Mouse (Mus musculus) C2C12 (cell line): Measurements from ENCODE around the gene Krt6b.

Experiments used
- CEBPB ChIP-seq: IDR thresholded peaks from one replicate; pipeline ENCODE4 v1.6.1; 2011; ENCODE audit warnings: low read depth, mild to moderate bottlenecking, control low read depth, moderate library complexity
- CTCF ChIP-seq: IDR thresholded peaks from one replicate; pipeline ENCODE4 v1.5.1; 2011; ENCODE audit not compliant: control insufficient read depth, insufficient read depth, insufficient read length
- FOSL1 ChIP-seq: IDR thresholded peaks from one replicate; pipeline ENCODE4 v1.8.0; 2011; ENCODE audit warnings: mild to moderate bottlenecking, low read length; ENCODE audit not compliant: poor library complexity, insufficient read depth, severe bottlenecking
- MAX ChIP-seq: IDR thresholded peaks from one replicate; pipeline ENCODE4 v1.6.1; 2011; ENCODE audit warnings: mild to moderate bottlenecking, control low read depth
- MYOD1 ChIP-seq: IDR thresholded peaks from one replicate; pipeline ENCODE4 v1.6.1; 2011; ENCODE audit warnings: low read depth; ENCODE audit not compliant: control insufficient read depth, insufficient read length
- MYOG ChIP-seq: IDR thresholded peaks from one replicate; pipeline ENCODE4 v1.6.1; 2011; ENCODE audit not compliant: control insufficient read depth, insufficient read length; ENCODE audit errors: extremely low read depth
- USF1 ChIP-seq: IDR thresholded peaks from one replicate; pipeline ENCODE4 v1.6.1; 2011; ENCODE audit warnings: low read depth, mild to moderate bottlenecking, control low read depth, moderate library complexity

DNA sequence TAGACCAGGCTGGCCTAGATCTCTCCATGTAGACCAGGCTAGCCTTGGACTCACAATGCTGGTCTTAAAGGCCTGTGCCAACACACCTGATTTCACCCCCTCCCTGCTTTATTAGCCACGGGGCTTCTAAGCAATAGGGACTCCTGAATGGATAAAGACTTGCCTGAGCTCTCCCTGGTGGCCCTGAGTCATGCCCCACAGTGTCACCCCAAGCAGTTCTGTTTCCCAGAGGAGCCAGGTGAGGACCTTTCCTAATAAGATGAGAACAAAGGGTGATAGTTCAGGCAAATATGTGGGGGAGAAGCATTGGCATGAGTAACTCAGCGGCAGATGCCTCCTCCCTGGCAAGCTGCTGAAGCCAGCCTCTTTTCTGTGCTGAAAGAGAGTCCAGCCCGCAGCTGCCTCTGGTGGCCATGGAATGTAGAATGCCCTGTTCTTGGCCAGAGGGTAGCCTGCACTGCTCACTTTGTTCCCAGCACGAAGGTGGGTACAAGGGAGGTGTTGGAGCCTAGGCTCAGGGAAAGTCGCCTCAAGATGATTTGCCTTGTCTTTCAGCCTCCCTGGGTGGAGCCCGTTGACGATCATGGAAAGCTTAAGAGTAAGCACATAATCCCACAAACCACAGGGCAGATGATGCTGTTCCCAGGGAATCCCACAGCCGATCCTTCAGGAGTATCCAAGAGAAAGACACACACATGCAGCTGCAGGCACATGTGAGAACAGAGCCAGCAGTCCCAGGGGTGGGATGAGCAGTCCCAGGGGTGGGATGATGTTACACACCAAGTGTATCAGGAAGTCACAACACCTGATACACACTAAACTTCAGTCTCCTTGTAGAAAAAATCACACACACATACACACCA, 17.5 kb upstream of the Krt6b start:
- TF ChIP-seq CTCF (no peak), MAX (no peak), MYOG (no peak), USF1 (no peak), FOSL1 (no peak), CEBPB (no peak), MYOD1 (no peak)
